Mouse (Mus musculus) brain, adult 2 months (tissue): ENCODE measurements around the gene Atg10.
"Not testable (repeated sequence)": the region's sequence is repeated elsewhere in the genome, so short reads cannot be mapped to it uniquely, and the experiment has no call there.

Experiments used
- DNase-seq: peaks from one replicate; pipeline ENCODE4 v3.0.0; 2011; ENCODE audit warnings: low read depth, low spot score

Atg10 gene

DNA sequence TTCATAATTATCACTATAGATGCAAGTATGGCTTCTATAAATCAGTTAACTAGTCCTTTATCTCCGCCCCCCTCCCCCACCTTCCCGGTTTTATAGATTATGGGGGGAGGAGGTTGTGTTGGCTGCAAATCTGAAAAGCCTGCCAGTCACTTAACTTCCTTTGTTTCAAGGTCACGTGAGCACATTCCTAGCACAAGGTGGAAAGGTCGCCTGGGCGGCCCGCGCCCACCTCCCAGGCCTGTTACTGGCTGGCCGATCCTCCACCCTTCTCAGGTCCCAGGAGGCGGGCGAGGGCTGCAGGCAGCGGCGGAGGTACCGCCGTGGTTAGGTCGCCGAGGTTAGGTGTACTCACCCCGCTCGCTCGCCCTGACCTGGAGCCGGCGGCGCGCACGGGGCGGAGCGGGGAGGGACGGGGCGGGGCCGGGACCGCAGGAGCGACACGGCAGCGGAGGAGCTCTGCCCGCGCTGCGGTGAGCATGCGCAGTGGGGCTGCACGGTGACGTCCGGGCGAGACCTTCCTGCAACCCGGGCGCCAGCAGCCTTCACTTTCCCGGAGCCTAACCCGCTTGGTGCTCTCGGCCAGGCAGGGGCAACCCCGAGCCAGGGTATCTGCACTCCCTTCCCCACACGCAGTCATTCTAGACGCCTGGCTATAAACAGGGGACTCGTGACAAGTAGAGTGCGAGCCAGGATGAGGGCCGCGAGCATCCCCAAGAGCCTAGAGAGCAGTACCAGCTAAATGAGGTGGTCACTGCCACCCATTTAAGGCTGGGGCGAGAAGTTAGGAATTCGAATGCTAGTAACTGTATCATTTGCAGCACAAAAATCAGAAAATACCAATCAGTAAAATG is at the start of gene Atg10:
TSS of gene Atg10 (minus strand) at position 382 of the 851 bp plus-strand sequence.
- peak; percentile 97 for DNase-seq

DNA sequence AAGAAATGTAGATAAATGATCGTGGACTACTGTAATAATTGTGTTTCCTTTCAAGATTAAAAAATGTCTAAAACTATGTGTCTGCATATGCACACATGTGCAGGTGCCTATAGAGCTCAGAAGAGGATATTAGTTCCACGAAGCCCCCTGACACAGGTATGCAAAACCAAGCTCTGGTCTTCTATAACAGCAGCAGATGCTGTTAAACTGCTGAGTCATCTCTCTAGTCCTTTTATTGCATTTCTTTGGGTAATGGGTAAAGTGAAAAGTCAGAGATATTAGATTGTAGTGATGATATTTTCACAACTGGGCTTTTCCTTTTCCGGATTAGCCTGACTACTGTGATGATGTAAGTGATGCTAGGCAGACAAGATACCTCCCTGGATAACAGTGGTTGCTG is 28.6 kb upstream of the Atg10 start:
- DNase-seq, result no peak

DNA sequence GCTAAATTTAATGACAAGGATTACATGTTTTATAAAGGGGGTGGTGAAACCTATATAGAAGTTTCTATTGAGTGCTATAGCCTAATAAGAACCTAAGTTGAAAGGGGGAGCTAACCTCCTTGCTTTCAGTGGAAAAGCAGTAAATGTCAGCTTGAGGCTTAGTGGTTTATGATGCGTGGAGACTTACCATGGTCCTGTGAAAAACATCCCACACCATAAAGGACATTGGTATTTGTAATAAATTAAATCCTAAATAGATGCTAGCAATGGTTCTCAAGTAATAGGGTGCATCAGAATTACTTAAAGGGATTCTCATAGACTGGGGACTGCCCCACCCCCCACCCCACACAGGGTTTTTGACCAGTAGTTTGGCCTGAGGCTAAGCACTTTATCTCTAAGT is 27.9 kb upstream of the Atg10 start:
- no peak for DNase-seq

DNA sequence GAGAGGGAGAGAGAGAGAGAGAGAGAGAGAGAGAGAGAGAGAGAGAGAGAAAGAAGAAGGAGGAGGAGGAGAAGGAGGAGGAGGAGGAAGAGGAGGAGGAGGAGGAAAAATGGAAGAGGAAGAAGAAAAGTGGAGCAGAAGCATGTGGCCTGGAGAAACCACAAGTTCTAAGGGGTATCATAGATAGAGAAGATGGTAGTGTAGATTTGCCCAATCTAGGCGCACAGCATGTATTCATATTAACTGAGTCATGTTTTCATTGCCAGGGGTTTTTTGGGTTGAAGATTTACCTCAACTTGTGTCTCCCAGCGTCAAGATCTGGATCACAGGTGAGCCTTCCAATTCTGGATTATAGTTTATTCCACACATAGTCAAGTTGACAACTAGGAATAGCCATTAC is 26.3 kb upstream of the Atg10 start:
- not testable (repeated sequence) for DNase-seq

DNA sequence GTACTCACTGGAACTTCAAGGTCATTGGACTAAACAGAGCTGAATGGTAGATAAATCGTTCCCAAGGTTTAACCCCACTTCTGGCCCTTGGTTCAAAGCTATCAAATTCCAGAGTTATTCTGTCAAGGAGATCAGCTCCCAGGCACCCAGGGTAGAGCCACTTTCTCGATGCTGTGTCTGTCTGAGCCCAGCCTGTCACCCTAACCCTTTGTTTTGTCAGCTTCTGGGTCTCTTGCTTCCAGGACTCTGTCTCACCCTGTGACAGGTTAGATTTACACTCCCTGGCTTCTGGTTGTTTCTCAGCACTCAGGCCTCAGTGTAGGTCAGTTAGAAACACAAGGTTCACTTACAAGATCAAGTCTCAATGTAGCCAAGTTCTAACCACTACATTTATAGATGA is 22.7 kb upstream of the Atg10 start:
- no peak for DNase-seq

DNA sequence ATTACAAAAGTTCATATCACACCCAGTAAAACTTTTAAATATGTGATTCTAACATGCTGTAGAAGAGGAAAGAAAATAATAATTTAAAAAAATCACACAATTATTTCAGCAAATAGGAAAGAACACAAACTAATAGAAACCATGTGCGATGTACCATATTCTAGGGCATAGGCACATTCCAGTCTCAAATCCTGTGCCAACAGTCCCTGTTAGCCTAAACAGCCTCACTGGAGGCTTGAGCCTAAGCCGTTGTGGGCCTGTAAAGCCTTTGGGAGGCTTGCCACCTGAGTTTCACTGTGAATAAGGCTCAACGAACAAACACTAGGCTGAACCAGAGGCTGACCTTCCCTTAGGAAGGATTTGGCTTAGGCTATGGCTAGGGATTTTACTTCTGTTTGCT is 14.2 kb upstream of the Atg10 start:
- DNase-seq, result no peak

DNA sequence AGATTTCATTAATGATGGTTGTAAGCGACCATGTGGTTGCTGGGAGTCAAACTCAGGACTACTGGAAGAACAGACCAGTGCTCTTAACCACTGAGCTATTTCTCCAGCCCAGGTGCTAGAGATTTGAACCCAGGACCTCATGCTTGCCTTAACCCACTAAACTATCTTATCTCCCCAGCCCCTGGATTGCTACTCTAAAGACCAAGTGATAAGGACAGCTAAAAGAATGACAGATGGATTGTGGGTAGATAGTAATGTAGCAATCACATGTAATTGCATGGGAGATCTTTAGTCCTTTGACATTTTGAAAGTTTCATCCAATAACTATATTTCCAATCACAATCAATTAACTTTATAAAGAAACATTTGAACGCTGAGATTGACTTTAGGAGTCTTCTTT is 13.1 kb upstream of the Atg10 start:
- DNase-seq, result no peak

DNA sequence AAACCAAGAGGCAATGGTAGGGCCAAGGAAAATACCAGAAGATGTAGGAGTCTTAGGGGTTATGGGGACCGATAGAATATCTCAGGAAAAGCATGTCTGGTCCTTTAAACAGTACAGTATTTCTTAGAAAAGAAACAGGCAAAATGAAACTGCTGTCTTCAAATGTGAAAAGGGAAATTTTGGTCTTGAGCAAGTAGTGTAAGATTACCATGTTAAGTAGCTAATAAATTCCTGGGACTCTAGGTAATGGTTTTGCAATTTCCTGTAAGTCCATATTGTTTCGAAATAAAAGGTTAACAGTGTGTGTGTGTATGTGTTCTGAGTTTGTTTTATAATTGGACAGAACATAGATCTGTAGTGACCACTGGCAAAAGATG is 658 bp upstream of the Atg10 start:
- no peak for DNase-seq

DNA sequence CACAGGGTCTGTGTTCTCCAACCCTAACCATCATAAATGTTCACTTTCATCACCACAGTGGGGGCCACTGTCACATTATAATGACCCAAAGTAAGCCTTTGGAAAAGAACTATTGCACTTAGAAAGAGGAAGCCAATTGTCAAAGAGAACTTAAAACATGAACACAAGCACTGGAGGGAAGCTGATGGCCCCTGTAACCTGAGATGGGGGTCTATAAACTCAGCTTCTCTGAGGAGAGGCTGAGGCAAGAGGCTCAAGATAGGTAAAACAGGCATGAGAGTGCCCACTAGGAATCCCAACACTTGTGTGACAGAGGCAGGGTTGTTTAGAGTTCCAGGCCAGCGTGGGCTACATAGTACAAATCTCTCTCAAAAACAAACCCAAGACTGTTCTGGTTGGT is 705 bp downstream of the Atg10 start:
- DNase-seq, result no peak

DNA sequence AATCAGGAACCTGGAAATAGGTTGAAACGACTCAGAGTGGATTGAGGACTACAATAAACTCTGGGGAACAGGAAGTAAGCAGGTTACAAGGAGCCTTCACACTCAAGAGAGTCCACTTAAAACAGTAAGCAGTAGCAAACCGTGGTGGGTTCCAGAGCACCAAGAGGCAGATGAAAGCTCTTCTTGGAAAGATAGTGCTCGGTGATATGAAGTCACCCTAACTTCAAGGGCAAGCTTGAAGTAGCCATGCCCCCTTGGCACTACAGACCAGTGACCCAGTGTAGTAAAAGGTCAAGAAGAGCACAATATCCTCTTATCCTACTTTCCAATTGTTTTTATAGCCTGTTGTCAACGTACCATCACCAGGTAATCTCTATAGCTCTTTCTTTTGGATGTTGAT is 2.1 kb downstream of the Atg10 start:
- no peak for DNase-seq

DNA sequence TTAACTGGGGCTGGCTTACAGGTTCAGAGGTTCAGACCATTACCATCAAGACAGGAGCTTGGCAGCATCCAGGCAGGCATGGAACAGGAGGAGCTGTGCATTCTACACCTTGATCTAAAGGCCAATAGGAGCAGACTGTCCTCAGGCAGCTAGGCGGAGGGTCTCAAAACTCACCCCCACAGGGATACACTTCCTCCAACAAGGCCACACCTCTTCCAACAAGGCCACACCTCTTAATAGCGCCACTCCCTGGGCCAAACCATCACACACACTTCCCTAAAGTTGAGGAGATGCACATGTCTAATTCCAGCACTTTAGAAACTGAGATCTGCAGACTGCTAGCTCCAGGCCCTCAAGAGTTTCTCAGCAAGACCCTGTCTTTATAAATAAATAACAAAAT is 6.1 kb downstream of the Atg10 start:
- no peak for DNase-seq

DNA sequence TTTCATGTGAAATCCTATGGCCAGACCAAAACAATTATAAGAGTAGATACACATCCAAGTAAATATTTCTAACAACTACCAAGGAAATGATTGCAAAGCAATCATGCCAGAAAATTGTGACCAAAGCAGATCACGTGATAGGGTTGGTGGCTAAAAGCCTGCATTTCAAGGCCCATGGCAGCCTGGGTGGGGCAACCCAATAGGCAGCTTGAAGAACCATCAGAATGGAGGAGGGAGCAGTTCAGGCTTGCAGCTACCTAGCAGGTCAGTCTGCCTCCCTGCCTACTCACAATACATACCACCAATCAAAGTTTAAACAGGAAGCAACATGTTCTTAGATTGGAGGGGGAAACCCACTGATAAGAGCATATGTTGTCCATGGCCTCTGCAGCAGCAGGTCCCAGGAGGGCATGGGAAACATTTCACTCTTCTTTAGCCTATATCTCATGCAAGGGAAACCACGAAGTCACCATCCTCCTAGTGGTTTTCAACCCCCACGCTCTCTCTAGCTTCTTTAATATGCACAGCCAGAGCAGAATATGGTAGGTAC is 7.0 kb downstream of the Atg10 start:
- DNase-seq, result no peak

DNA sequence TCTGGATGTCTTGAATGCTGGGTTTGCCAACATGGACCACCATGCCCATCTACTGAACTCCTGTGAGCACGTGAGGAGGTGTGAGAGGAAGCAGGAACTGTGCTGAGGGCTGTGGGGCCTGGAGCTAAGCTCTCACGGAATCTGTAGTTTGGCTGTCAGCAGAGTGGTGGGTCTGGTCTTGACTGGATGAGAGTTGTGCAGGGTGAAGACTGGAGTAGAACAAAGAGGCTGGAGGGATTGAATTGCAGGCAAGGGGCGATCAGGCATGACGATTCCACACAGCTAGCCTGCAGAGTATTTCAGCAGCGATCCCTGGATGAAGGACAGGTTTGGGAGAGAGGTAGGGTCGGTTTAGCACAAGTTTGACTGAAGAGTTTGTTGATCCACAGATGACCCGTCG is 10.8 kb downstream of the Atg10 start:
- no peak for DNase-seq

DNA sequence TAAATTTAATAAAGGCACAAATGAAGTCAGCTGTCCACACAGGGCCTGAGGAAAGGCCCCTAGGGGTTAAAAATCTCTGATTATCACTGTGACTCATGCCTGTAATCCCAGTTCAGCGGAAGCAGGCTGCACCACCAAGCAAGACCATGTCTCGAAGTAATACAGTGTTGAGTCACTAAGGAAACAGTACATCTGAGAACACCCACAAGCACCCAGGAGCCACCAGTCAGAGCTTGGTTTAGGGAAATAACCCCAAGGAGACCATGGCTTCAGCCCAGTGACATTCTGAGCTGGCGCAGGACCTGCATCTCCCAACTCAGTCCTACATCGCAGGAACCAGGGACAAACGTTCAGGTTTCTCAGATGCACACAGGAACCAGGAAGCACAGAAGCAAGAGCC is 17.5 kb downstream of the Atg10 start:
- DNase-seq, result peak; percentile 35

DNA sequence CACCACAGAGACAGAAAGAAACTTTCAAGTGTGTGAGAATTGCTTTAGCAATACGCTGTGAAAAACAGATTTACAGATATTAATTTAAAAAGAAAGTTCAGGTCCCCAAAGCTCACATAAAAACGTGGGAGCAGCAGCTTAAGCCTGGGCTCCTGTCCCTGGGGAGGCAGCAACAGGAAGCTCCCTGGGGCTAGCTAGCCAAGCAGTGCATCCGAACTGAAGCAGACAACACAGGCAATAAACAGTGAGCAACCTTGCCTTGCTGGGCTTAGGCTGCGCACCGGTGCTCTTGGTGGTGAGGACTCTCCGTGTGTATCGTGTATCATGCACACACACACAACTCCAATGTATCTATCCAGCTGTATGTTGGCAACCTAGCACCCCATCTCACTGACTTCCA is 21.2 kb downstream of the Atg10 start:
- DNase-seq, result no peak

DNA sequence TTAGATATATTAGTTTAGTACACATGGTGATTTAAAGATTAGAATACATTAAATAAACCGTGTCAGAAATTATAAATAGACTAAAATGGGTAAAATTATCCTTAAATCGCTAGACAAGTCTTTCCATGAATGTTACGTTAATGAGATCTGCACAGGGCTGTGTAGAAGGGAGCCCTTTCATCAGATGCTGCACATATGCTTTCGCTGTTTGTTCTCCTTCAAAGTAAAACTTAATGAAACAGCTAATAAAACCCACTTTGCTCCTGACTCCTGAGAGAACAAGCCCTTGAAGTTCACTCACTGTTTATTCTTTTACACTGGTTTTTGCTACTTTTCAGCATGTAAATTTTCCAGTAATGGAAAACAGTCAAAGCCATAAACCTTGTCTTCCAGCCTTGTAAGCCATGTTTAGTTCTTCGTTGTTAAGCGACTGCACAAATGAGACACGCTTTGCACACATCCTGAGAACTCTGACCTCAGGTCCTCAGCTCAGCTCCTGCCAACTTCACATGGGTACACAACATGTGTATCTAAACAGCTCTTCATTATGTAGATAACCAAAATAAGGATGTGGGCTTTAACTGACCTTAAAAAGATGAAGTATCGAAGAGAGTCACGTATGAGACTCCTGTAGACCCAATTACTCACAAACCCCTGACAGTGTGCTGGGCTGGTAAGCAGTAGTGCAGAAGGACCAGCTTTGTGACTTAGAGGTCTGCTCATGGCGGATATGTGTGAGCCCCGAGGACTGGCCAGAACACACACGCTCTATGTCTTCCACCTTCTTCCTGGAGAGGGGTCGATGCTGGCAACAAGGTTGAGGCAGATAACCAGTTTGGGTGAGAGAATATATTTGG is 36.2 kb downstream of the Atg10 start:
- no peak for DNase-seq

DNA sequence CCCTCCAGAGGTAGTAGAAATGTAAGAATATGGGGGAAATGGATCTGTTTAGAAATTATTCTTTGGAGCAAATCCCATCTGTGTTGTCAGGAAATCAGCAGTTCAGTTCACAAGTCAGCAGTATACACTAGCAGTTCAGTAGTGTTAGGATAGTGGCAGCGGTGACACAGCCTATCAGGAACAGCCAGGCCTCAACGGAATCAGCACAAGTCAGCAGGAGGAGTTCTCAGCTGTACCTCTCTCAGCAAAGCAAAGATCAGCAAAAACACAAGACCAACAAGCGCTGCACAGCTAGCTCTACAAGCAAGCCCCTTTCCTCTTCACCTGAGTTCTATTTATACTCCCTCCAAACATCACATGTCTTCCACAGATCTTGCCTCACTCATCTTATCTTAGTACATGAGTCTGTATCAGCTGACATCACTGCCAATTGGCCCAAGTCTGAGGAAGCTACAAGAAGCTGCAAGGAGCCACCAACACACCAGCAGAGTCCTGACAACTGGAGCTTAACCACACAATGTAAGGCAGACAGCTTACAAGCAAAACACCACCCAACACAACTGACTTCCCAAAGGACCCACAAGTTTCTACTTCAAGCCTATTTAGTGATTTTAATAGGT is 38.4 kb downstream of the Atg10 start:
- DNase-seq, result no peak

DNA sequence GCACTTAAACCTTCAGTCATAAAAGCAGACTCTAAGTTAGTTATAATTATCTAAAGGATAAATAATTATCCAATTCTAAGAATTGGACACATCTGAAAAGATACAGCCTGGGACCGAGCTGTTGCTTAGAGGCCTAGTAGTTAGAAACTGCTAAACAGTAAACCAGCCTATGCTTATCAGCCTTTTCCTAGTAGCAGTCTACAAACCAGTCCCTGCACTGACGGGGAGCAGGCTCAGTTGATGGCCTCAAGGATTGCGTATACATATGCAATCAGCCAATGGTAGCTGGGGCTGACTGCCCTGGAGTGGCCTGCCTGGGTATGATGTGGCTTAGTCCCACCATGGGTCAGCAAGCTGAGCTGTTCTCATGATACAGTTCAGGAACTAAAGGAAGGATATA is 39.5 kb downstream of the Atg10 start:
- no peak for DNase-seq

DNA sequence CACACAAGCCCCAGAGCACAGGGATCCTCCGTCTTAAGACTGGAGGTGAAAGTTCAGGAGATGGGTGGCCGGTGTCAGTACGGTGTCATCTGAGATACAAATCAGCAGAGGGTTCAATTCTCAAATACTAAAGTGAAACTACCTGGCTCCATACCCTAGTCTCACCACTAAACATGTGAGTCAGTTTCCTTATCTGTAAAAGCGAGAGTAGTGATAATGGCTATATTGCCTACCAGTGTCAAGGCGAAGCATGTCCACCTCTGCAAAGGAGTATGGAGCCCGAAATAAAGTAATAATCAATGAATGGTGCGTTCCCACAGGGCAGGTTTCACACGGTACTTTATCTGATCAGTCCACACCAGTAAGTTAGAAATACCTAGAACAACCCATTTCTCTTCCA is 43.4 kb downstream of the Atg10 start:
- no peak for DNase-seq

DNA sequence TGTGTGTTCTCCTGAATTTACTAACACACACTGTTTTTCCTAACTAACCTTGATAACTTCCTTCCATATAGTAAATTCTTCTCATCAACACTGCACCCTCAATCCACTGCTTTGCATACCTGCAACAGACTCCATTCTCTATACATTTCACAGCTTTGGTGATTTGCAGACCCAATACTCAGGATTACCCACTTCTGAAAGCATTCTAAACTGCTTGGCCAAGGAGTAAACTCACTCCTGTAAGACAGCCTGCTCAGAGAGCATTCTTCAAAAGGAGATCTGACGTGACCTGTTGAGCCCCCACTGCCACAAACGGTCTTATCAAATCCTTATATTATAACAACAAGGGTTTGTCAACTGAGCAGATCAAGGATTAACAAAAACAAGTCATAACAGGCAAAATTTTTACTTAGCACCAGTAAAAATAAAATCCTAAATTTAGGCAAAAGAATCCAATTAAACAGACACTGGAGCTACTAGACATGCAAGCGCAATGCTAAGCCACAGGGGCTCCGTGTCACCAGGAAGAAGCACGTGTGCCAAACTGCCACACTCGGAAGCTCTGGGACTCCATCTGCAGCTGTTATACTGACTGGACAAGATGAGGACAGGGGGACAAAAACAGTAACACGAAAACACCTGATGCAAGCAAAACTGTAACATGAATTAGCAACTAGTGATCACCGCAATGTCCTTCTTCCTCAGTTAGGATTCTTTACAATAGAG is 44.4 kb downstream of the Atg10 start:
- DNase-seq, result peak; percentile 51

DNA sequence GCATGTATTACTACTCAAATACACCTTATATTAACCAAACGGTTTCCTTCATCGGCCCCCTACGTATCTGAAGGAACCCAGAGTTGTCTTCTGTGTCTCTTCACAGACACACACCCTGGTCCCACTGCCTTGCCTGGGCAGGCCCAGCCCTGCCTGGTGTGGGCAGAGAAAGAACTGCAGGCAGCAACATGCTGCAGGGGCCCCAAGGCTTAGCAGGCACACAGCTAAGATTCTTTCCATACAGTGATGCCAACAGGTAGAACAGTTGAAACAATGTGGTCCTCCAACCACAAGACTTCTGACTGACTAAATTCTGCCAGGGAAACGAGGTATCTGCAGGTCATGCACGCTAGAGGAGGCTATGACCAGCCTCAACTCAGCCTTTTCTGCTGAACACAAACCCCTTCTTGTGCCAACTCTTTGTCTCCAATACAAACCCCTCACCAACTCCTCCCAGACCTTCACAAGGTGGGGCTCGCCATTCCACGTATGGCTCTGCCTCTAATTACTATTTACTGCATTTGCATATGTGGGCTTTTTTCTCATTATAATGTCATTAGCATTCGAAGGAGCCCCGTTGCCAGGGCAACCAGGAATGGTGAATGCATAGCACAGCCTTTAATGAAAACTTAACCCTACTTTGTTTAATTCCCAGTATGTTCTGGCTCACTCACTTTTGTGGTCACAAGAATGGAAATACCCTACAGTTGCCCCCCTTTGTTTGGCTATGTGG is 45.2 kb downstream of the Atg10 start:
- DNase-seq, result peak; percentile 41
